Mouse (Mus musculus) embryo, embryonic 10 days (tissue): Measurements from ENCODE around the gene Smad3.

Experiments used
- DNase-seq: peaks from one replicate; pipeline ENCODE4 v3.0.0-alpha.2; 2015; ENCODE audit warnings: low spot score

Gene Smad3

GRCm38 (mm10) chr9:63757865-63758440 is at the start of gene Smad3:
Gene Smad3 (minus strand): TSS chr9:63757994.
- DNase-seq: peak; percentile 96

GRCm38 (mm10) chr9:63804847-63805246 is 47.1 kb upstream of the Smad3 start:
- peak; percentile 63 for DNase-seq

GRCm38 (mm10) chr9:63803181-63803591 is 45.4 kb upstream of the Smad3 start:
- DNase-seq: peak; percentile 92

GRCm38 (mm10) chr9:63802504-63802903 is 44.7 kb upstream of the Smad3 start:
- no peak for DNase-seq

GRCm38 (mm10) chr9:63802080-63802479 is 44.3 kb upstream of the Smad3 start:
- DNase-seq: no peak

GRCm38 (mm10) chr9:63796429-63796828 is 38.6 kb upstream of the Smad3 start:
- no peak for DNase-seq

GRCm38 (mm10) chr9:63793731-63794495 is 36.1 kb upstream of the Smad3 start:
- no peak for DNase-seq

- no peak for DNase-seq
Observed at GRCm38 (mm10) chr9:63791716-63792115, 33.9 kb upstream of the Smad3 start.

GRCm38 (mm10) chr9:63791275-63791674 is 33.5 kb upstream of the Smad3 start:
- peak; percentile 37 for DNase-seq

- no peak for DNase-seq
Observed at GRCm38 (mm10) chr9:63790222-63790621, 32.4 kb upstream of the Smad3 start.

GRCm38 (mm10) chr9:63789386-63789785 is 31.6 kb upstream of the Smad3 start:
- DNase-seq: no peak

- DNase-seq: no peak
Observed at GRCm38 (mm10) chr9:63787606-63788005, 29.8 kb upstream of the Smad3 start.

- DNase-seq: peak; percentile 69
Observed at GRCm38 (mm10) chr9:63787086-63787485, 29.3 kb upstream of the Smad3 start.

GRCm38 (mm10) chr9:63786026-63786670 is 28.4 kb upstream of the Smad3 start:
- peak; percentile 50 for DNase-seq

GRCm38 (mm10) chr9:63785492-63785891 is 27.7 kb upstream of the Smad3 start:
- no peak for DNase-seq

GRCm38 (mm10) chr9:63784597-63784996 is 26.8 kb upstream of the Smad3 start:
- DNase-seq: no peak

GRCm38 (mm10) chr9:63782744-63783143 is 24.9 kb upstream of the Smad3 start:
- peak; percentile 89 for DNase-seq

GRCm38 (mm10) chr9:63781714-63782464 is 24.1 kb upstream of the Smad3 start:
- DNase-seq: no peak

- peak; percentile 60 for DNase-seq
Observed at GRCm38 (mm10) chr9:63779950-63780887, 22.4 kb upstream of the Smad3 start.

- DNase-seq: no peak
Observed at GRCm38 (mm10) chr9:63776735-63777134, 18.9 kb upstream of the Smad3 start.

GRCm38 (mm10) chr9:63774854-63775483 is 17.2 kb upstream of the Smad3 start:
- no peak for DNase-seq
